Mouse (Mus musculus): ENCODE results near the gene 2310057M21Rik.

DNA sequence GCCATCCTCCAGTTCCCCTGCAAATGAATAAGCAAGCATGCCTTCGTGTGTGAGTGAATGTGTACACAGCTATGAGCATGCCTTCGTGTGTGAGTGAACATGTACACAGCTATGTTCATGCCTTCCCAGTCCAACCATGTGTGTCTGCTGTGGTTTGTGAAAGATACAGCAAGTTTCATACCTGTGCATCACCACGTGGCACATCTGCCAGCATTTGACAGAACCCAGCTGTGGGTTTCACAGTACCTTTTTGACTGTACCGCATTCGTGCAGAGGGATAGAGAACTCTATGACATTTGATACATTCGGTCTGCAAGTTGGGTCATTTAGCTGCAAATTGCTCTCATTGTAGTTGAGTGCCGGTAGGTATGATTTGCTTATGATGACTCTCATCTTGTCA lies 48.1 kb downstream of the 2310057M21Rik start:
- TF ChIP-seq POLR2A (IDR thresholded peaks at IDR 0.05; ENCODE audit: insufficient read depth, low read depth, low read length) (no peak), CTCF (IDR thresholded peaks at IDR 0.05) (no peak)

All from heart, adult 2 months (tissue).